Mouse (Mus musculus): ENCODE results near the gene Hltf.
"Not testable (repeated sequence)": the region's sequence is repeated elsewhere in the genome, so short reads cannot be mapped to it uniquely, and the experiment has no call there.

Gene Hltf

GRCm38 (mm10) chr3:20103830-20104229 is 46.2 kb downstream of the Hltf start:
- no peak for DNase-seq (ENCODE audit: extremely low read depth, insufficient read length, low spot score)

- DNase-seq (ENCODE audit: extremely low read depth, insufficient read length, low spot score): no peak
Measured at GRCm38 (mm10) chr3:20104318-20104717, 46.7 kb downstream of the Hltf start.

GRCm38 (mm10) chr3:20104776-20105175 is 47.2 kb downstream of the Hltf start:
- no peak for DNase-seq (ENCODE audit: extremely low read depth, insufficient read length, low spot score)

GRCm38 (mm10) chr3:20108881-20109280 is 51.3 kb downstream of the Hltf start:
- DNase-seq (ENCODE audit: extremely low read depth, insufficient read length, low spot score): no peak

GRCm38 (mm10) chr3:20111913-20112312 is 54.3 kb downstream of the Hltf start:
- no peak for DNase-seq (ENCODE audit: extremely low read depth, insufficient read length, low spot score)

GRCm38 (mm10) chr3:20119044-20119591 is 61.5 kb downstream of the Hltf start:
- DNase-seq (ENCODE audit: extremely low read depth, insufficient read length, low spot score): no peak

- no peak for DNase-seq (ENCODE audit: extremely low read depth, insufficient read length, low spot score)
Measured at GRCm38 (mm10) chr3:20119686-20120244, 62.2 kb downstream of the Hltf start.

- DNase-seq (ENCODE audit: extremely low read depth, insufficient read length, low spot score): not testable (repeated sequence)
Measured at GRCm38 (mm10) chr3:20121582-20121981, 64.0 kb downstream of the Hltf start.

GRCm38 (mm10) chr3:20125604-20126003 is 68.0 kb downstream of the Hltf start:
- no peak for DNase-seq (ENCODE audit: extremely low read depth, insufficient read length, low spot score)

- DNase-seq (ENCODE audit: extremely low read depth, insufficient read length, low spot score): no peak
Measured at GRCm38 (mm10) chr3:20127047-20127595, 69.5 kb downstream of the Hltf start.

GRCm38 (mm10) chr3:20129491-20129890 is 71.9 kb downstream of the Hltf start:
- DNase-seq (ENCODE audit: extremely low read depth, insufficient read length, low spot score): no peak

- DNase-seq (ENCODE audit: extremely low read depth, insufficient read length, low spot score): no peak
Measured at GRCm38 (mm10) chr3:20130456-20131349, 73.1 kb downstream of the Hltf start.

GRCm38 (mm10) chr3:20131350-20131720 is 73.7 kb downstream of the Hltf start:
- no peak for DNase-seq (ENCODE audit: extremely low read depth, insufficient read length, low spot score)

GRCm38 (mm10) chr3:20132731-20133130 is 75.1 kb downstream of the Hltf start:
- no peak for DNase-seq (ENCODE audit: extremely low read depth, insufficient read length, low spot score)

- DNase-seq (ENCODE audit: extremely low read depth, insufficient read length, low spot score): no peak
Measured at GRCm38 (mm10) chr3:20133745-20134144, 76.1 kb downstream of the Hltf start.

- no peak for DNase-seq (ENCODE audit: extremely low read depth, insufficient read length, low spot score)
Measured at GRCm38 (mm10) chr3:20134545-20134944, 76.9 kb downstream of the Hltf start.

GRCm38 (mm10) chr3:20136868-20137581 is 79.4 kb downstream of the Hltf start:
- no peak for DNase-seq (ENCODE audit: extremely low read depth, insufficient read length, low spot score)

- no peak for DNase-seq (ENCODE audit: extremely low read depth, insufficient read length, low spot score)
Measured at GRCm38 (mm10) chr3:20141240-20141639, 83.6 kb downstream of the Hltf start.

GRCm38 (mm10) chr3:20141679-20142078 is 84.1 kb downstream of the Hltf start:
- no peak for DNase-seq (ENCODE audit: extremely low read depth, insufficient read length, low spot score)

- DNase-seq (ENCODE audit: extremely low read depth, insufficient read length, low spot score): no peak
Measured at GRCm38 (mm10) chr3:20142101-20142500, 84.5 kb downstream of the Hltf start.

- DNase-seq (ENCODE audit: extremely low read depth, insufficient read length, low spot score): no peak
Measured at GRCm38 (mm10) chr3:20142576-20142975, 85.0 kb downstream of the Hltf start.

Measured in 3134 (cell line).